Mouse (Mus musculus): Measurements from ENCODE around the gene Mtcl1. TPM values are rescaled to one million over a fixed set of nuclear protein-coding genes. Genes with fewer than 3 reads are reported as not detected.

Gene Mtcl1
- polyA plus RNA-seq, 1 experiment from 2014 or later: 2.8 TPM

GRCm38 (mm10) chr17:66342932-66343331, 106.6 kb downstream of the Mtcl1 start:
- Histone ChIP-seq H3K4me2 (no peak overlapping the region), H3K36me3 (ENCODE audit: control insufficient read depth, insufficient read depth, low read length) (no peaks in the 10 kb centered on the region), H3K4me3 (ENCODE audit: low read depth, low read length) (no peak overlapping the region), H3K27me3 (ENCODE audit: control insufficient read depth, insufficient read depth, low read length) (no peaks in the 10 kb centered on the region), H3K9ac (ENCODE audit: low read depth, low read length) (no peak overlapping the region), H3K9me3 (replicated peaks; ENCODE audit: control insufficient read depth, low read length) (no peaks in the 10 kb centered on the region), H3K4me1 (ENCODE audit: control insufficient read depth, insufficient read depth, low read length) (no peaks in the 10 kb centered on the region), H3K27ac (ENCODE audit: low read depth, low read length) (no peak overlapping the region)
- no peak for ATAC-seq (replicated peaks; ENCODE audit: insufficient number of reproducible peaks, low FRiP score, low TSS enrichment)
- 88% methylated on average over 18 of the region's 18 CpGs for WGBS (ENCODE audit: insufficient replicate concordance)

GRCm38 (mm10) chr17:66341670-66342069, 107.9 kb downstream of the Mtcl1 start:
- no peaks in the 10 kb centered on the region for H3K27me3 ChIP-seq (ENCODE audit: control insufficient read depth, insufficient read depth, low read length)
- WGBS (ENCODE audit: insufficient replicate concordance): 61% methylated on average over 6 of the region's 6 CpGs

GRCm38 (mm10) chr17:66340798-66341197, 108.8 kb downstream of the Mtcl1 start:
- H3K9me3 ChIP-seq (replicated peaks; ENCODE audit: control insufficient read depth, low read length): no peaks in the 10 kb centered on the region
- no peak for ATAC-seq (replicated peaks; ENCODE audit: insufficient number of reproducible peaks, low FRiP score, low TSS enrichment)
- no peak overlapping the region for H3K27ac ChIP-seq (ENCODE audit: low read depth, low read length)
- H3K9ac ChIP-seq (ENCODE audit: low read depth, low read length): no peak overlapping the region
- no peaks in the 10 kb centered on the region for H3K27me3 ChIP-seq (ENCODE audit: control insufficient read depth, insufficient read depth, low read length)
- WGBS (ENCODE audit: insufficient replicate concordance): 76% methylated on average over 12 of the region's 12 CpGs
- no peak overlapping the region for H3K4me2 ChIP-seq
- no peak overlapping the region for H3K4me3 ChIP-seq (ENCODE audit: low read depth, low read length)
- H3K36me3 ChIP-seq (ENCODE audit: control insufficient read depth, insufficient read depth, low read length): no peaks in the 10 kb centered on the region
- no peaks in the 10 kb centered on the region for H3K4me1 ChIP-seq (ENCODE audit: control insufficient read depth, insufficient read depth, low read length)

More at GRCm38 (mm10) chr17:66341670-66342069, 107.9 kb downstream of the Mtcl1 start:
- no peaks in the 10 kb centered on the region for H3K9me3 ChIP-seq (replicated peaks; ENCODE audit: control insufficient read depth, low read length)
- no peak for ATAC-seq (replicated peaks; ENCODE audit: insufficient number of reproducible peaks, low FRiP score, low TSS enrichment)
- no peaks in the 10 kb centered on the region for H3K4me1 ChIP-seq (ENCODE audit: control insufficient read depth, insufficient read depth, low read length)
- no peaks in the 10 kb centered on the region for H3K36me3 ChIP-seq (ENCODE audit: control insufficient read depth, insufficient read depth, low read length)
- no peak overlapping the region for H3K4me2 ChIP-seq
- H3K9ac ChIP-seq (ENCODE audit: low read depth, low read length): no peak overlapping the region
- H3K27ac ChIP-seq (ENCODE audit: low read depth, low read length): no peak overlapping the region
- no peak overlapping the region for H3K4me3 ChIP-seq (ENCODE audit: low read depth, low read length)

- Histone ChIP-seq H3K4me2 (no peak overlapping the region), H3K9ac (ENCODE audit: low read depth, low read length) (no peak overlapping the region), H3K27me3 (ENCODE audit: control insufficient read depth, insufficient read depth, low read length) (no peaks in the 10 kb centered on the region), H3K36me3 (ENCODE audit: control insufficient read depth, insufficient read depth, low read length) (no peaks in the 10 kb centered on the region), H3K27ac (ENCODE audit: low read depth, low read length) (no peak overlapping the region), H3K9me3 (replicated peaks; ENCODE audit: control insufficient read depth, low read length) (no peaks in the 10 kb centered on the region), H3K4me3 (ENCODE audit: low read depth, low read length) (no peak overlapping the region), H3K4me1 (ENCODE audit: control insufficient read depth, insufficient read depth, low read length) (no peaks in the 10 kb centered on the region)
- WGBS (ENCODE audit: insufficient replicate concordance): 85% methylated on average over 13 of the region's 13 CpGs
- no peak for ATAC-seq (replicated peaks; ENCODE audit: insufficient number of reproducible peaks, low FRiP score, low TSS enrichment)
Observed at GRCm38 (mm10) chr17:66337929-66338328, 111.6 kb downstream of the Mtcl1 start.

GRCm38 (mm10) chr17:66335568-66335967, 114.0 kb downstream of the Mtcl1 start:
- Histone ChIP-seq H3K4me2 (no peak overlapping the region), H3K27ac (ENCODE audit: low read depth, low read length) (no peak overlapping the region), H3K36me3 (ENCODE audit: control insufficient read depth, insufficient read depth, low read length) (no peaks in the 10 kb centered on the region), H3K27me3 (ENCODE audit: control insufficient read depth, insufficient read depth, low read length) (no peaks in the 10 kb centered on the region), H3K9me3 (replicated peaks; ENCODE audit: control insufficient read depth, low read length) (no peaks in the 10 kb centered on the region), H3K4me1 (ENCODE audit: control insufficient read depth, insufficient read depth, low read length) (no peaks in the 10 kb centered on the region), H3K9ac (ENCODE audit: low read depth, low read length) (no peak overlapping the region), H3K4me3 (ENCODE audit: low read depth, low read length) (no peak overlapping the region)
- no peak for ATAC-seq (replicated peaks; ENCODE audit: insufficient number of reproducible peaks, low FRiP score, low TSS enrichment)
- 86% methylated on average over 10 of the region's 10 CpGs for WGBS (ENCODE audit: insufficient replicate concordance)

- no peaks in the 10 kb centered on the region for H3K4me1 ChIP-seq (ENCODE audit: control insufficient read depth, insufficient read depth, low read length)
- H3K4me2 ChIP-seq: no peak overlapping the region
- H3K9ac ChIP-seq (ENCODE audit: low read depth, low read length): no peak overlapping the region
- no peaks in the 10 kb centered on the region for H3K9me3 ChIP-seq (replicated peaks; ENCODE audit: control insufficient read depth, low read length)
- H3K27ac ChIP-seq (ENCODE audit: low read depth, low read length): no peak overlapping the region
- no peak overlapping the region for H3K4me3 ChIP-seq (ENCODE audit: low read depth, low read length)
- H3K27me3 ChIP-seq (ENCODE audit: control insufficient read depth, insufficient read depth, low read length): no peaks in the 10 kb centered on the region
- WGBS (ENCODE audit: insufficient replicate concordance): 67% methylated on average over 4 of the region's 4 CpGs
- no peaks in the 10 kb centered on the region for H3K36me3 ChIP-seq (ENCODE audit: control insufficient read depth, insufficient read depth, low read length)
- ATAC-seq (replicated peaks; ENCODE audit: insufficient number of reproducible peaks, low FRiP score, low TSS enrichment): no peak
Observed at GRCm38 (mm10) chr17:66334894-66335293, 114.7 kb downstream of the Mtcl1 start.

GRCm38 (mm10) chr17:66331207-66331606, 118.3 kb downstream of the Mtcl1 start:
- no peaks in the 10 kb centered on the region for H3K9me3 ChIP-seq (replicated peaks; ENCODE audit: control insufficient read depth, low read length)
- H3K36me3 ChIP-seq (ENCODE audit: control insufficient read depth, insufficient read depth, low read length): no peaks in the 10 kb centered on the region
- WGBS (ENCODE audit: insufficient replicate concordance): 73% methylated on average over 6 of the region's 6 CpGs
- H3K9ac ChIP-seq (ENCODE audit: low read depth, low read length): no peak overlapping the region
- H3K4me3 ChIP-seq (ENCODE audit: low read depth, low read length): no peak overlapping the region
- no peak overlapping the region for H3K4me2 ChIP-seq
- no peak for ATAC-seq (replicated peaks; ENCODE audit: insufficient number of reproducible peaks, low FRiP score, low TSS enrichment)
- no peaks in the 10 kb centered on the region for H3K4me1 ChIP-seq (ENCODE audit: control insufficient read depth, insufficient read depth, low read length)
- H3K27me3 ChIP-seq (ENCODE audit: control insufficient read depth, insufficient read depth, low read length): no peaks in the 10 kb centered on the region
- H3K27ac ChIP-seq (ENCODE audit: low read depth, low read length): no peak overlapping the region

- ATAC-seq (replicated peaks; ENCODE audit: insufficient number of reproducible peaks, low FRiP score, low TSS enrichment): no peak
- H3K27me3 ChIP-seq (ENCODE audit: control insufficient read depth, insufficient read depth, low read length): no peaks in the 10 kb centered on the region
- no peak overlapping the region for H3K9ac ChIP-seq (ENCODE audit: low read depth, low read length)
- no peak overlapping the region for H3K4me3 ChIP-seq (ENCODE audit: low read depth, low read length)
- WGBS (ENCODE audit: insufficient replicate concordance): 83% methylated on average over 5 of the region's 5 CpGs
- no peak overlapping the region for H3K27ac ChIP-seq (ENCODE audit: low read depth, low read length)
- H3K9me3 ChIP-seq (replicated peaks; ENCODE audit: control insufficient read depth, low read length): no peaks in the 10 kb centered on the region
- no peaks in the 10 kb centered on the region for H3K36me3 ChIP-seq (ENCODE audit: control insufficient read depth, insufficient read depth, low read length)
- peaks cover 3% of the 10 kb centered on the region; the same call in 1 of the 2 replicates for H3K4me1 ChIP-seq (ENCODE audit: control insufficient read depth, insufficient read depth, low read length)
- H3K4me2 ChIP-seq: no peak overlapping the region
Observed at GRCm38 (mm10) chr17:66326552-66327045, 123.0 kb downstream of the Mtcl1 start.

- no peaks in the 10 kb centered on the region for H3K36me3 ChIP-seq (ENCODE audit: control insufficient read depth, insufficient read depth, low read length)
- H3K4me1 ChIP-seq (ENCODE audit: control insufficient read depth, insufficient read depth, low read length): peaks cover 3% of the 10 kb centered on the region; the same call in 1 of the 2 replicates
- 81% methylated on average over 4 of the region's 4 CpGs for WGBS (ENCODE audit: insufficient replicate concordance)
- H3K4me2 ChIP-seq: no peak overlapping the region
- no peak overlapping the region for H3K9ac ChIP-seq (ENCODE audit: low read depth, low read length)
- H3K27ac ChIP-seq (ENCODE audit: low read depth, low read length): no peak overlapping the region
- H3K27me3 ChIP-seq (ENCODE audit: control insufficient read depth, insufficient read depth, low read length): no peaks in the 10 kb centered on the region
- no peaks in the 10 kb centered on the region for H3K9me3 ChIP-seq (replicated peaks; ENCODE audit: control insufficient read depth, low read length)
- H3K4me3 ChIP-seq (ENCODE audit: low read depth, low read length): no peak overlapping the region
- ATAC-seq (replicated peaks; ENCODE audit: insufficient number of reproducible peaks, low FRiP score, low TSS enrichment): no peak
Observed at GRCm38 (mm10) chr17:66326204-66326545, 123.4 kb downstream of the Mtcl1 start.
